In the genomic region with DNA sequence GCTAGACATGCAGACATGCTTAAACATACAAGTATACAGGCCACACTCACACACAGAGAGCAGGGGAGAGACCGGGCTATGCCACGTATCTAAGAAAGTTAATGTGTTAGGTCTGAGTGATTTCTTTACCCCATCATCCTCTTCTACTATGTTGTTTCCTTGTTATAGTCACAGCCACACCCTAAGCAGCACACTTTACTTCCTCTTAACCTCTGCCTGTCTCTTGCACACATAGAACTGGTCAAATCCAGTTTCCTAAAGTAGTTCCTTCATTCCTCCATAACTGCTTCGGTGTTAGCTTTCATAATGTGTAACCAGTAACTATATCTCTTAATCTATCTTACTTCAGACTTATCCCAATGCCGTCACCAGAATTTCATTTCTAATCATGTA, we compare ENCODE assay signal across 19 mouse cellular contexts.
DNase-seq lines count a peak whose midpoint lies in the region; ATAC-seq and TF ChIP-seq lines count a peak whose summit lies in the region.
"Had no signal": no experiment of that assay in that cellular context is flagged by ENCODE, and none has a peak within 500 bp of the region (broad histone marks: within the 10 kb centered on the region; RNA-seq: fewer than 3 reads in every experiment).

No protein-coding gene starts in this region.

- no peak overlapping the region for H3K4me3 ChIP-seq in kidney, adult 2 months (ENCODE audit: insufficient read depth, low read depth, low read length)
- no peak overlapping the region for H3K4me3 ChIP-seq in forebrain, embryonic 16.5 days (replicated peaks; ENCODE audit: low read length)
- H3K4me3 ChIP-seq: embryonic facial prominence, embryonic 10.5 days; erythroblast, embryonic 14.5 days; heart, embryonic 13.5 days; left cerebral cortex, adult 2 months; limb, embryonic 13.5 days; midbrain, embryonic 10.5 days had no signal

- peak overlapping the region; percentile 28; the same call in 1 of the 2 replicates for H3K27ac ChIP-seq in kidney, adult 2 months (ENCODE audit: insufficient read depth, low read depth, low read length)
- H3K27ac ChIP-seq in forebrain, embryonic 16.5 days (ENCODE audit: low read length) = no peak overlapping the region
- H3K27ac ChIP-seq: embryonic facial prominence, embryonic 10.5 days; heart, embryonic 13.5 days; left cerebral cortex, adult 2 months; limb, embryonic 13.5 days; midbrain, embryonic 10.5 days had no signal

- 85% methylated on average over 4 of the region's 4 CpGs for WGBS in kidney, adult 2 months
- WGBS in forebrain, embryonic 16.5 days = 97% methylated on average over 4 of the region's 4 CpGs

- H3K36me3 ChIP-seq in kidney, adult 2 months (ENCODE audit: control insufficient read depth, insufficient read depth, low read length) = no peaks in the 10 kb centered on the region
- H3K36me3 ChIP-seq in forebrain, embryonic 16.5 days (ENCODE audit: control insufficient read depth, insufficient read depth) = no peaks in the 10 kb centered on the region
- H3K36me3 ChIP-seq: embryonic facial prominence, embryonic 10.5 days; heart, embryonic 13.5 days; limb, embryonic 13.5 days; midbrain, embryonic 10.5 days had no signal

- H3K27me3 ChIP-seq in kidney, adult 2 months (replicated peaks; ENCODE audit: control insufficient read depth, insufficient read depth, low read length) = no peaks in the 10 kb centered on the region
- H3K27me3 ChIP-seq in forebrain, embryonic 16.5 days (replicated peaks; ENCODE audit: control insufficient read depth, insufficient read depth, low read length) = no peaks in the 10 kb centered on the region
- H3K27me3 ChIP-seq: heart, embryonic 13.5 days; limb, embryonic 13.5 days had no signal

- H3K4me1 ChIP-seq in kidney, adult 2 months (ENCODE audit: control insufficient read depth, insufficient read depth, low read length) = peaks cover 4% of the 10 kb centered on the region; the same call in 1 of the 2 replicates
- no peaks in the 10 kb centered on the region for H3K4me1 ChIP-seq in forebrain, embryonic 16.5 days (replicated peaks; ENCODE audit: control insufficient read depth, insufficient read depth, low read length)
- H3K4me1 ChIP-seq: embryonic facial prominence, embryonic 10.5 days; limb, embryonic 13.5 days; midbrain, embryonic 10.5 days had no signal

- H3K9me3 ChIP-seq in forebrain, embryonic 16.5 days (ENCODE audit: control insufficient read depth, low read length) = no peaks in the 10 kb centered on the region
- H3K9me3 ChIP-seq: embryonic facial prominence, embryonic 10.5 days; heart, embryonic 13.5 days; limb, embryonic 13.5 days; midbrain, embryonic 10.5 days had no signal

- no peak for TF ChIP-seq POLR2A in kidney, adult 2 months (IDR thresholded peaks at IDR 0.05; ENCODE audit: low read depth, low read length)

- H3K9ac ChIP-seq in forebrain, embryonic 16.5 days (replicated peaks; ENCODE audit: low read depth, low read length) = no peak overlapping the region
- H3K9ac ChIP-seq: heart, embryonic 13.5 days; limb, embryonic 13.5 days had no signal

- no peak for DNase-seq in kidney, adult 2 months
- DNase-seq in kidney, postnatal 4 days = no peak
- peak; percentile 18 for DNase-seq in A20 (ENCODE audit: low read depth, low spot score)
- DNase-seq: adrenal gland, adult 8-10 months; cerebellum, postnatal 25 days; gastrocnemius, postnatal 25 days; kidney, adult 11 months; thymus, postnatal 4 days had no signal

- no peak overlapping the region for H3K4me2 ChIP-seq in forebrain, embryonic 16.5 days (ENCODE audit: low read length)
- H3K4me2 ChIP-seq: heart, embryonic 13.5 days; limb, embryonic 13.5 days had no signal

- ATAC-seq in hematopoietic stem cell, adult 5-6 weeks (replicated peaks in 1 of 2; ENCODE audit: insufficient read depth in 1 of 2, low FRiP score in 2 of 2, low TSS enrichment in 1 of 2, low read depth in 1 of 2, poor library complexity in 2 of 2, severe bottlenecking in 2 of 2) = peak; percentile 53 to 61; a peak in 3 of 4 replicates
- peak; percentile 81; the same call in 1 of the 2 replicates for ATAC-seq in neutrophil, adult 5-6 weeks (ENCODE audit: extremely low read depth, insufficient number of reproducible peaks, low FRiP score, poor library complexity, severe bottlenecking)
- no peak for ATAC-seq in erythroid progenitor cell, adult 5-6 weeks (replicated peaks; ENCODE audit: low FRiP score, poor library complexity, severe bottlenecking)
- no peak for ATAC-seq in CD4-positive, CD25-positive, alpha-beta regulatory T cell, adult 4 months
- ATAC-seq in forebrain, embryonic 16.5 days = no peak

- TF ChIP-seq CTCF in kidney, adult 2 months (conservative IDR thresholded peaks at IDR 0.05; ENCODE audit: insufficient read depth, insufficient read length, low read depth, low read length) = no peak

Comparison
In these comparisons a context has a peak if more than half of its experiments do, and no peak if none do; other contexts are left out.
1. ATAC-seq: peak in hematopoietic stem cell, adult 5-6 weeks (2 of 2) and neutrophil, adult 5-6 weeks (single experiment); none in erythroid progenitor cell, adult 5-6 weeks (single experiment), CD4-positive, CD25-positive, alpha-beta regulatory T cell, adult 4 months (single experiment) and forebrain, embryonic 16.5 days (single experiment).